Mouse (Mus musculus) limb, embryonic 14.5 days (tissue): ENCODE measurements around the gene Cyp11a1. TPM values are rescaled to one million over a fixed set of nuclear protein-coding genes. Genes with fewer than 3 reads are reported as not detected.

Experiments used
- ATAC-seq: fragments of 200-750 bp; cut with Nextera tagmentation; 2 replicates; pipeline ENCODE4 v1.8.0; 2017; ENCODE audit warnings: low read depth, moderate number of reproducible peaks, moderate TSS enrichment; ENCODE audit not compliant: low FRiP score
- DNase-seq: peaks from one replicate; pipeline ENCODE4 v3.0.0-alpha.2; 2015; ENCODE audit warnings: low spot score
- H3K27ac ChIP-seq: fragments of 300-500 bp; sonication (generic); replicated peaks from 2 replicates; pipeline ENCODE4 v1.5.1; 2014; ENCODE audit warnings: low read depth, mild to moderate bottlenecking, low read length, moderate library complexity, mixed read lengths
- H3K27me3 ChIP-seq: fragments of 300-500 bp; sonication (generic); 2 replicates; pipeline ENCODE4 v1.6.1; 2014; ENCODE audit warnings: low read length, mixed read lengths; ENCODE audit not compliant: control insufficient read depth, insufficient read depth
- H3K36me3 ChIP-seq: fragments of 300-500 bp; sonication (generic); 2 replicates; pipeline ENCODE4 v1.6.1; 2014; ENCODE audit warnings: mild to moderate bottlenecking, low read length, moderate library complexity, mixed read lengths; ENCODE audit not compliant: control insufficient read depth, insufficient read depth
- H3K4me1 ChIP-seq: fragments of 300-500 bp; sonication (generic); 2 replicates; pipeline ENCODE4 v1.6.1; 2014; ENCODE audit warnings: antibody characterized with exemption, low read length, mixed read lengths; ENCODE audit not compliant: control insufficient read depth, insufficient read depth
- H3K4me2 ChIP-seq: fragments of 300-500 bp; sonication (generic); replicated peaks from 2 replicates; pipeline ENCODE4 v1.6.1; 2014; ENCODE audit warnings: low read depth, mild to moderate bottlenecking, low read length, moderate library complexity; ENCODE audit not compliant: severe bottlenecking
- H3K4me3 ChIP-seq: fragments of 300-500 bp; sonication (generic); replicated peaks from 2 replicates; pipeline ENCODE4 v1.5.1; 2014; ENCODE audit warnings: low read length
- H3K9ac ChIP-seq: fragments of 300-500 bp; sonication (generic); 2 replicates; pipeline ENCODE4 v1.6.1; 2014; ENCODE audit warnings: mild to moderate bottlenecking, low read depth, low read length, moderate library complexity; ENCODE audit not compliant: severe bottlenecking
- H3K9me3 ChIP-seq: fragments of 300-500 bp; sonication (generic); 2 replicates; pipeline ENCODE4 v1.6.1; 2016; ENCODE audit warnings: low read length; ENCODE audit not compliant: control insufficient read depth
- POLR2A ChIP-seq: fragments of 200-500 bp; IDR thresholded peaks from 2 replicates; pipeline ENCODE4 v1.8.0; 2012; ENCODE audit warnings: inconsistent platforms, mild to moderate bottlenecking, moderate library complexity, borderline replicate concordance; ENCODE audit not compliant: insufficient read depth, insufficient read length; ENCODE audit errors: extremely low read depth
- WGBS: fragments of 180-500 bp; shearing (Covaris S2); extraction: QIAGEN DNeasy Blood & Tissue Kit; methylation state at CpG from one replicate; pipeline ENCODE4 v1.1.7; 2014; 5-methylcytosine and 5-hydroxymethylcytosine counted together
- polyA plus RNA-seq, 2 experiments: library from polyadenylated mRNA; depleted of rRNA in 1 of 2; stranded (reverse) in 1 of 2; unstranded in 1 of 2; fragments of >200 nt; fragmentation: Nextera tagmentation in 1 of 2; extraction: Ambion mirVana in 1 of 2; gene quantifications; 2 replicates each; pipeline versions ENCODE4 v1.2.1 to v1.2.3; 2012 to 2014

Cyp11a1 gene
- polyA plus RNA-seq, 2 experiments: 3.3 to 5.7 TPM

- DNase-seq (no peak), ATAC-seq (no peak)
- no peaks in the 10 kb centered on the region for H3K27me3 ChIP-seq
- no peak overlapping the region for H3K4me3 ChIP-seq
- no peak overlapping the region for H3K9ac ChIP-seq
- no peaks in the 10 kb centered on the region for H3K9me3 ChIP-seq
- no peak for TF ChIP-seq POLR2A
- peaks cover 14% of the 10 kb centered on the region for H3K4me1 ChIP-seq
- no peaks in the 10 kb centered on the region for H3K36me3 ChIP-seq
- 88% methylated on average over 3 of the region's 3 CpGs for WGBS
- H3K27ac ChIP-seq: no peak overlapping the region
- no peak overlapping the region for H3K4me2 ChIP-seq
These were observed 61.3 kb downstream of the Cyp11a1 start for GRCm38 (mm10) chr9:58067546-58067945.

GRCm38 (mm10) chr9:58074561-58074960, 68.3 kb downstream of the Cyp11a1 start:
- Histone ChIP-seq H3K4me3 (no peak overlapping the region), H3K9me3 (no peaks in the 10 kb centered on the region), H3K27me3 (no peaks in the 10 kb centered on the region), H3K4me1 (no peaks in the 10 kb centered on the region), H3K36me3 (no peaks in the 10 kb centered on the region), H3K27ac (no peak overlapping the region), H3K9ac (no peak overlapping the region), H3K4me2 (no peak overlapping the region)
- WGBS: 31% methylated on average over 3 of the region's 3 CpGs
- DNase-seq: no peak
- TF ChIP-seq POLR2A: no peak
- no peak for ATAC-seq

Other genes starting within 250 kb of the Cyp11a1 start
- gene Clk3, start 240.6 kb upstream of the Cyp11a1 start, polyA plus RNA-seq (2012; rRNA removed): 133 and 146 TPM in 2 replicates
- 56.1 and 76.3 TPM in 2 replicates for gene Clk3, start 240.6 kb upstream of the Cyp11a1 start, polyA plus RNA-seq (2014; fragmentation: Nextera tagmentation; extraction: Ambion mirVana)
- 6.6 and 8.9 TPM in 2 replicates for gene Arid3b, start 169.6 kb upstream of the Cyp11a1 start, polyA plus RNA-seq (2012; rRNA removed)
- gene Arid3b, start 169.6 kb upstream of the Cyp11a1 start, polyA plus RNA-seq (2014; fragmentation: Nextera tagmentation; extraction: Ambion mirVana): 2.9 and 6.3 TPM in 2 replicates
- gene Ubl7, start 95.4 kb upstream of the Cyp11a1 start, polyA plus RNA-seq (2012; rRNA removed): 76.7 and 112 TPM in 2 replicates
- 99.0 and 114 TPM in 2 replicates for gene Ubl7, start 95.4 kb upstream of the Cyp11a1 start, polyA plus RNA-seq (2014; fragmentation: Nextera tagmentation; extraction: Ambion mirVana)
- 7.4 and 9.4 TPM in 2 replicates for gene Sema7a, start 66.3 kb upstream of the Cyp11a1 start, polyA plus RNA-seq (2012; rRNA removed)
- gene Sema7a, start 66.3 kb upstream of the Cyp11a1 start, polyA plus RNA-seq (2014; fragmentation: Nextera tagmentation; extraction: Ambion mirVana): 0.57 and 1.1 TPM in 2 replicates
- 22.0 and 33.8 TPM in 2 replicates for gene Stra6, start 57.4 kb downstream of the Cyp11a1 start, polyA plus RNA-seq (2012; rRNA removed)
- gene Stra6, start 57.4 kb downstream of the Cyp11a1 start, polyA plus RNA-seq (2014; fragmentation: Nextera tagmentation; extraction: Ambion mirVana): 13.1 and 16.6 TPM in 2 replicates
- gene Ccdc33, start 112.4 kb downstream of the Cyp11a1 start, polyA plus RNA-seq (2012; rRNA removed): 0.11 and 0.24 TPM in 2 replicates
- gene Ccdc33, start 112.4 kb downstream of the Cyp11a1 start, polyA plus RNA-seq (2014; fragmentation: Nextera tagmentation; extraction: Ambion mirVana): 0.44 TPM in 1 of 2 replicates, not detected in the other
- 493 and 711 TPM in 2 replicates for gene Islr, start 197.9 kb downstream of the Cyp11a1 start, polyA plus RNA-seq (2012; rRNA removed)
- gene Islr, start 197.9 kb downstream of the Cyp11a1 start, polyA plus RNA-seq (2014; fragmentation: Nextera tagmentation; extraction: Ambion mirVana): 143 and 153 TPM in 2 replicates
- gene Islr2, start 197.9 kb downstream of the Cyp11a1 start, polyA plus RNA-seq (2012; rRNA removed): 12.2 and 24.8 TPM in 2 replicates
- gene Islr2, start 197.9 kb downstream of the Cyp11a1 start, polyA plus RNA-seq (2014; fragmentation: Nextera tagmentation; extraction: Ambion mirVana): 1.7 and 2.7 TPM in 2 replicates
- gene Pml, start 243.4 kb downstream of the Cyp11a1 start, polyA plus RNA-seq (2012; rRNA removed): 22.4 and 24.8 TPM in 2 replicates
- gene Pml, start 243.4 kb downstream of the Cyp11a1 start, polyA plus RNA-seq (2014; fragmentation: Nextera tagmentation; extraction: Ambion mirVana): 15.4 and 18.4 TPM in 2 replicates
- gene Stoml1, start 246.8 kb downstream of the Cyp11a1 start, polyA plus RNA-seq (2012; rRNA removed): 47.2 and 57.5 TPM in 2 replicates
- gene Stoml1, start 246.8 kb downstream of the Cyp11a1 start, polyA plus RNA-seq (2014; fragmentation: Nextera tagmentation; extraction: Ambion mirVana): 28.7 and 30.4 TPM in 2 replicates